Mouse (Mus musculus): Measurements from ENCODE around the gene Foxn2.
"Not testable (repeated sequence)": the region's sequence is repeated elsewhere in the genome, so short reads cannot be mapped to it uniquely, and the experiment has no call there.

Gene Foxn2

GRCm38 (mm10) chr17:88439536-88440050, 918 bp upstream of the Foxn2 start:
- in situ Hi-C loops (cut with MboI; ENCODE audit: unreplicated experiment in 2 of 2), result loop anchor here (5.0 to 10.0 kb wide), 3 partner anchors 68 to 375 kb away; partner anchors contain the start of gene Fbxo11 (in 1 of the 2)

GRCm38 (mm10) chr17:88441001-88441431, 505 bp downstream of the Foxn2 start:
- in situ Hi-C loops (cut with MboI; ENCODE audit: unreplicated experiment in 2 of 2), result loop anchor here (5.0 to 10.0 kb wide), 3 partner anchors 66 to 376 kb away; partner anchors contain the start of gene Fbxo11 (in 1 of the 2)

- in situ Hi-C loops (cut with MboI; ENCODE audit: unreplicated experiment in 2 of 2), result loop anchor here (5.0 to 10.0 kb wide), 3 partner anchors 66 to 377 kb away; partner anchors contain the start of gene Fbxo11 (in 1 of the 2)
Observed at GRCm38 (mm10) chr17:88441432-88442174, 1.1 kb downstream of the Foxn2 start.

- in situ Hi-C loops (cut with MboI; ENCODE audit: unreplicated experiment in 2 of 2), result loop anchor here (5.0 to 10.0 kb wide), 3 partner anchors 65 to 378 kb away; partner anchors contain the start of gene Fbxo11 (in 1 of the 2)
Observed at GRCm38 (mm10) chr17:88442661-88443060, 2.1 kb downstream of the Foxn2 start.

GRCm38 (mm10) chr17:88443186-88443585, 2.7 kb downstream of the Foxn2 start:
- in situ Hi-C loops (cut with MboI; ENCODE audit: unreplicated experiment in 2 of 2), result loop anchor here (5.0 to 10.0 kb wide), 3 partner anchors 64 to 378 kb away; partner anchors contain the start of gene Fbxo11 (in 1 of the 2)

- in situ Hi-C loops (cut with MboI; ENCODE audit: unreplicated experiment in 2 of 2), result no loop called here
Observed at GRCm38 (mm10) chr17:88458079-88458478, 17.6 kb downstream of the Foxn2 start.

GRCm38 (mm10) chr17:88459516-88459915, 19.0 kb downstream of the Foxn2 start:
- in situ Hi-C loops (cut with MboI; ENCODE audit: unreplicated experiment in 2 of 2), result no loop called here

- in situ Hi-C loops (cut with MboI; ENCODE audit: unreplicated experiment in 2 of 2), result no loop called here
Observed at GRCm38 (mm10) chr17:88459916-88460901, 19.7 kb downstream of the Foxn2 start.

GRCm38 (mm10) chr17:88462658-88463057, 22.1 kb downstream of the Foxn2 start:
- in situ Hi-C loops (cut with MboI; ENCODE audit: unreplicated experiment in 2 of 2), result no loop called here

- in situ Hi-C loops (cut with MboI; ENCODE audit: unreplicated experiment in 2 of 2), result no loop called here
Observed at GRCm38 (mm10) chr17:88466591-88466990, 26.1 kb downstream of the Foxn2 start.

GRCm38 (mm10) chr17:88467696-88468095, 27.2 kb downstream of the Foxn2 start:
- in situ Hi-C loops (cut with MboI; ENCODE audit: unreplicated experiment in 2 of 2), result no loop called here

- in situ Hi-C loops (cut with MboI; ENCODE audit: unreplicated experiment in 2 of 2), result not testable (repeated sequence)
Observed at GRCm38 (mm10) chr17:88468655-88469398, 28.3 kb downstream of the Foxn2 start.

GRCm38 (mm10) chr17:88473766-88474165, 33.3 kb downstream of the Foxn2 start:
- in situ Hi-C loops (cut with MboI; ENCODE audit: unreplicated experiment in 2 of 2), result no loop called here

- in situ Hi-C loops (cut with MboI; ENCODE audit: unreplicated experiment in 2 of 2), result no loop called here
Observed at GRCm38 (mm10) chr17:88477165-88477564, 36.7 kb downstream of the Foxn2 start.

- in situ Hi-C loops (cut with MboI; ENCODE audit: unreplicated experiment in 2 of 2), result no loop called here
Observed at GRCm38 (mm10) chr17:88477699-88478098, 37.2 kb downstream of the Foxn2 start.

GRCm38 (mm10) chr17:88479040-88479439, 38.5 kb downstream of the Foxn2 start:
- in situ Hi-C loops (cut with MboI; ENCODE audit: unreplicated experiment in 2 of 2), result no loop called here

GRCm38 (mm10) chr17:88480369-88480768, 39.9 kb downstream of the Foxn2 start:
- in situ Hi-C loops (cut with MboI; ENCODE audit: unreplicated experiment in 2 of 2), result no loop called here

- in situ Hi-C loops (cut with MboI; ENCODE audit: unreplicated experiment in 2 of 2), result no loop called here
Observed at GRCm38 (mm10) chr17:88481062-88481461, 40.6 kb downstream of the Foxn2 start.

GRCm38 (mm10) chr17:88481587-88481986, 41.1 kb downstream of the Foxn2 start:
- in situ Hi-C loops (cut with MboI; ENCODE audit: unreplicated experiment in 2 of 2), result no loop called here

- in situ Hi-C loops (cut with MboI; ENCODE audit: unreplicated experiment in 2 of 2), result no loop called here
Observed at GRCm38 (mm10) chr17:88484539-88484938, 44.0 kb downstream of the Foxn2 start.
